17 mouse cellular contexts compared by ENCODE assay signal in the genomic region with DNA sequence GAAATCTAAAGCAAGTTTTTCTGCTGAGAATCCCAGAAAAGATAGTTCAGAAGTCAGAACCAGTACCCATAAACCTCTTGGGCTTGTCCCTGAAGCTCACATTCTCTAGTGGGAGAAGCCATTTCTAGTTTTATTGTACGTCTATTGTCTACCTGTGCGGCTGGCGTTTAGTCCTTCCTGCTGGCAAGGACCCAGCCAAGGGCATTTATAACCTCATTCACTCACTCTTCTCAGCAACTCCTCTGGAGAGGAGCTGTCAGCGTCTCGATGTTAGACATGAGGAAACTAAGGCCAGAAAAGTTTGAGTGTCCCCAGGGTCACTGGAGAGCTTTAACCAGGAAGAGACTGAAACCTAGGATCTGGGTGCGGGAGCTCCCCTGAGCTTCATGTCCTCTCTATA.
"Had no signal": no experiment of that assay in that cellular context is flagged by ENCODE, and none has a peak within 500 bp of the region (broad histone marks: within the 10 kb centered on the region; RNA-seq: fewer than 3 reads in every experiment).

No protein-coding gene starts in this region.

- H3K27me3 ChIP-seq: neural tube, embryonic 12.5 days; neural tube, embryonic 13.5 days; stomach, embryonic 15.5 days had no signal

- H3K27ac ChIP-seq: neural tube, embryonic 12.5 days; neural tube, embryonic 13.5 days; neural tube, embryonic 15.5 days; stomach, embryonic 15.5 days; stomach, postnatal 0 days had no signal

- H3K36me3 ChIP-seq: neural tube, embryonic 12.5 days; neural tube, embryonic 13.5 days; neural tube, embryonic 15.5 days; stomach, embryonic 15.5 days had no signal

- DNase-seq: retina, postnatal 1 day; right cerebral cortex, adult 18-20 months; right cerebral cortex, postnatal 14 days; right cerebral cortex, postnatal 25 days; right cerebral cortex, postnatal 4 days; spleen, adult 18-20 months; thymus, adult 18-20 months; thymus, adult 2 months; thymus, postnatal 14 days; thymus, postnatal 25 days; thymus, postnatal 36 days; thymus, postnatal 4 days had no signal

- H3K4me1 ChIP-seq: neural tube, embryonic 12.5 days; neural tube, embryonic 13.5 days; neural tube, embryonic 15.5 days; stomach, embryonic 15.5 days had no signal

- H3K4me3 ChIP-seq: neural tube, embryonic 12.5 days; neural tube, embryonic 13.5 days; neural tube, embryonic 15.5 days; stomach, embryonic 15.5 days had no signal
